Mouse (Mus musculus) stomach, adult 2 months (tissue): ENCODE measurements around the gene Rnf10. TPM values are rescaled to one million over a fixed set of nuclear protein-coding genes. Genes with fewer than 3 reads are reported as not detected.

ENCODE experiments used
- polyA plus RNA-seq: library from polyadenylated mRNA; depleted of rRNA; stranded (reverse); fragments of >200 nt; gene quantifications from 2 replicates; pipeline ENCODE4 v1.2.3, GENCODE M21; 2012; rRNA removed

Gene Rnf10
- polyA plus RNA-seq: 73.9 and 104 TPM in 2 replicates

GRCm38 (mm10) chr5:115272812-115273548 is at the start of gene Rnf10:
Rnf10 (minus strand) TSS chr5:115272898.

GRCm38 (mm10) chr5:115300792-115301614 is 28.3 kb upstream of the Rnf10 start, which contains the start of gene Dynll1:
Dynll1 (minus strand) TSS chr5:115300999.

GRCm38 (mm10) chr5:115279226-115280049 is 6.7 kb upstream of the Rnf10 start, which contains the start of gene Coq5:
Coq5 (plus strand) TSS chr5:115279666.

GRCm38 (mm10) chr5:115235786-115236263 is 36.9 kb downstream of the Rnf10 start, which contains the start of gene Pop5:
Pop5 (plus strand) TSS chr5:115235836.

GRCm38 (mm10) chr5:115193669-115194625 is 78.8 kb downstream of the Rnf10 start, which contains the start of gene Cabp1:
Cabp1 (minus strand) TSS chr5:115194381.

Other genes with a start within 250 kb of the Rnf10 start
- not detected in 2 replicates for gene Gm10401, start 174.6 kb downstream of the Rnf10 start, polyA plus RNA-seq
- gene Acads, start 153.6 kb downstream of the Rnf10 start, polyA plus RNA-seq: 62.0 and 69.5 TPM in 2 replicates
- gene Unc119b, start 137.9 kb downstream of the Rnf10 start, polyA plus RNA-seq: 14.9 and 15.3 TPM in 2 replicates
- 32.7 and 34.7 TPM in 2 replicates for gene Mlec, start 114.7 kb downstream of the Rnf10 start, polyA plus RNA-seq
- gene Cabp1, start 78.5 kb downstream of the Rnf10 start, polyA plus RNA-seq: 0.51 and 0.57 TPM in 2 replicates
- 40.6 and 139 TPM in 2 replicates for gene Pop5, start 37.1 kb downstream of the Rnf10 start, polyA plus RNA-seq
- gene Coq5, start 6.8 kb upstream of the Rnf10 start, polyA plus RNA-seq: 4.9 and 5.8 TPM in 2 replicates
- gene Dynll1, start 28.1 kb upstream of the Rnf10 start, polyA plus RNA-seq: 51.1 and 79.2 TPM in 2 replicates
- gene Srsf9, start 54.3 kb upstream of the Rnf10 start, polyA plus RNA-seq: 10.4 and 21.9 TPM in 2 replicates
- 3.6 and 4.2 TPM in 2 replicates for gene Gatc, start 68.3 kb upstream of the Rnf10 start, polyA plus RNA-seq
- gene Triap1, start 68.3 kb upstream of the Rnf10 start, polyA plus RNA-seq: 4.2 and 4.3 TPM in 2 replicates
- gene Cox6a1, start 76.1 kb upstream of the Rnf10 start, polyA plus RNA-seq: 2,279 and 5,235 TPM in 2 replicates
- gene Msi1, start 156.7 kb upstream of the Rnf10 start, polyA plus RNA-seq: 8.2 and 8.9 TPM in 2 replicates
- gene Pla2g1b, start 193.4 kb upstream of the Rnf10 start, polyA plus RNA-seq: 22,403 and 37,455 TPM in 2 replicates
- gene Sirt4, start 211.8 kb upstream of the Rnf10 start, polyA plus RNA-seq: 11.4 and 13.2 TPM in 2 replicates
- 48.3 and 55.4 TPM in 2 replicates for gene Pxn, start 233.8 kb upstream of the Rnf10 start, polyA plus RNA-seq